Mouse (Mus musculus) embryonic facial prominence, embryonic 14.5 days (tissue): ENCODE data around the gene Gm5901. TPM values are rescaled to one million over a fixed set of nuclear protein-coding genes. Genes with fewer than 3 reads are reported as not detected.
"Not testable (repeated sequence)": the region's sequence is repeated elsewhere in the genome, so short reads cannot be mapped to it uniquely, and the experiment has no call there.

Experiments
- ATAC-seq: fragments of 200-750 bp; cut with Nextera tagmentation; 2 replicates; pipeline ENCODE4 v1.8.0; 2017; ENCODE audit warnings: low read depth, moderate number of reproducible peaks, moderate TSS enrichment
- DNase-seq: peaks from one replicate; pipeline ENCODE4 v3.0.0-alpha.2; 2015; ENCODE audit warnings: low spot score
- H3K27ac ChIP-seq: fragments of 300-500 bp; sonication (generic); replicated peaks from 2 replicates; pipeline ENCODE4 v1.5.1; 2014; ENCODE audit warnings: low read depth, mild to moderate bottlenecking, low read length, moderate library complexity
- H3K27me3 ChIP-seq: fragments of 300-500 bp; sonication (generic); replicated peaks from 2 replicates; pipeline ENCODE4 v1.6.1; 2014; ENCODE audit warnings: low read length; ENCODE audit not compliant: control insufficient read depth, insufficient read depth
- H3K36me3 ChIP-seq: fragments of 300-500 bp; sonication (generic); 2 replicates; pipeline ENCODE4 v1.6.1; 2014; ENCODE audit warnings: low read length, mixed read lengths; ENCODE audit not compliant: control insufficient read depth, insufficient read depth
- H3K4me1 ChIP-seq: fragments of 300-500 bp; sonication (generic); 2 replicates; pipeline ENCODE4 v1.6.1; 2014; ENCODE audit warnings: antibody characterized with exemption, low read length; ENCODE audit not compliant: control insufficient read depth, insufficient read depth
- H3K4me2 ChIP-seq: fragments of 300-500 bp; sonication (generic); 2 replicates; pipeline ENCODE4 v1.6.1; 2014; ENCODE audit warnings: low read depth, mild to moderate bottlenecking, low read length, moderate library complexity, mixed read lengths
- H3K4me3 ChIP-seq: fragments of 300-500 bp; sonication (generic); 2 replicates; pipeline ENCODE4 v1.5.1; 2014; ENCODE audit warnings: low read depth, mild to moderate bottlenecking, low read length
- H3K9ac ChIP-seq: fragments of 300-500 bp; sonication (generic); 2 replicates; pipeline ENCODE4 v1.6.1; 2014; ENCODE audit warnings: low read depth, mild to moderate bottlenecking, low read length, moderate library complexity, mixed read lengths
- H3K9me3 ChIP-seq: fragments of 300-500 bp; sonication (generic); 2 replicates; pipeline ENCODE4 v1.6.1; 2016; ENCODE audit warnings: low read length; ENCODE audit not compliant: control insufficient read depth
- WGBS: fragments of 180-500 bp; shearing (Covaris S2); extraction: QIAGEN DNeasy Blood & Tissue Kit; methylation state at CpG from one replicate; pipeline ENCODE4 v1.1.7; 2014; 5-methylcytosine and 5-hydroxymethylcytosine counted together
- polyA plus RNA-seq: library from polyadenylated mRNA; unstranded; fragments of >200 nt; fragmentation: Nextera tagmentation; extraction: Ambion mirVana; gene quantifications from 2 replicates; pipeline ENCODE4 v1.2.1, GENCODE M21; 2014

Gm5901 gene
- polyA plus RNA-seq: 0.42 TPM in 1 of 2 replicates, not detected in the other

- H3K4me1 ChIP-seq: no peaks in the 10 kb centered on the region
- ATAC-seq: no peak
- H3K4me3 ChIP-seq: no peak within 1 kb of the TSS
- no peaks in the 10 kb centered on the region for H3K27me3 ChIP-seq
- no peak within 1 kb of the TSS for H3K4me2 ChIP-seq
- peaks cover 59% of the 10 kb centered on the region for H3K36me3 ChIP-seq
- no peak within 1 kb of the TSS for H3K27ac ChIP-seq
- H3K9me3 ChIP-seq: no peaks in the 10 kb centered on the region
- DNase-seq: no peak
- H3K9ac ChIP-seq: no peak within 1 kb of the TSS
- 80% methylated on average over 1 of the region's 1 CpGs for WGBS
Observed at GRCm38 (mm10) chr7:105374866-105375265, at the start of gene Gm5901. TSS of gene Gm5901 (plus strand) at chr7:105375038.

DNA sequence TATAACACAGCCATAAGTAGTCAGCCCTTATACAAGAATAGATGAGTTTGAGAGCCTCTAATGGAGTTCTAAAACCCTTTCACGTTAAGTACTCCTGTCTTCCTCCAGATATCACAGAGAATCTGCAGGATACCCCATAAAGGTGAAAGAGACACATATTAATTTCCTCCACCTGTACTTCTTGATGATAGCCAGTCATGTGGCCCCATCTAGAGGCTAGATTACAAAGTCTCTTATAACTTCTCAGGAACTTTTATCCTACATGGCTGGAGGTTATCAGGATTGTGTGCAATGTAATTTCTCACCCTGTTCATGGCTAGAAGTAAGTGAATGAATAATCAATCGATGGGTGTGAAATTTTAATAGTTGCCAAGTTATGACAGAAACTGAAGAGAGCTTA, 49.5 kb upstream of the Gm5901 start:
- H3K9ac ChIP-seq: no peak overlapping the region
- H3K4me2 ChIP-seq: no peak overlapping the region
- no peak overlapping the region for H3K27ac ChIP-seq
- no peaks in the 10 kb centered on the region for H3K9me3 ChIP-seq
- DNase-seq: no peak
- H3K27me3 ChIP-seq: no peaks in the 10 kb centered on the region
- WGBS: 64% methylated on average over 2 of the region's 2 CpGs
- H3K36me3 ChIP-seq: no peaks in the 10 kb centered on the region
- H3K4me1 ChIP-seq: no peaks in the 10 kb centered on the region
- no peak for ATAC-seq
- H3K4me3 ChIP-seq: no peak overlapping the region

DNA sequence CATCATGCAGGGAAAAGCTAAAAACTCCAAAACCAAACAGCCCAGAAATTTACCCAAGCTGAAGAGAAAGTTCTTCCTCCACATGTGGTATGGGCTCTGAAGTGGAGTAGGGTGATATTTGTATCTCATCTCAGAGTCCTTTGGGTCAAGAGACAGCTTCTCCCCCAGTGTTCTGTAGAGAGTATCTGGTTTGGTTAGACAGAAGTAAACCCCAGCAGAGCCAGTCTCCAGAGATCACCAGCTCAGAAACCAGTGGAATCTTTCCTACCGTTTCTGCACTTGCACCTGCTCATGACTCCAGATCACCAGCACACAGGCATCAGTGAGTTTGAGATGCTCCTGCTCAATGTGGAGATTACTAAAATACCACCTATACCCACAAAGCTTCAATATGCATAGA, 40.8 kb upstream of the Gm5901 start, which contains the start of gene Olfr690:
TSS of gene Olfr690 (minus strand) at position 101 of the 400 bp plus-strand sequence.
- Histone ChIP-seq H3K9me3 (no peaks in the 10 kb centered on the region), H3K4me3 (no peak within 1 kb of the TSS), H3K4me2 (no peak within 1 kb of the TSS), H3K27me3 (no peaks in the 10 kb centered on the region), H3K4me1 (no peaks in the 10 kb centered on the region), H3K36me3 (no peaks in the 10 kb centered on the region), H3K27ac (no peak within 1 kb of the TSS), H3K9ac (no peak within 1 kb of the TSS)
- ATAC-seq (no peak), DNase-seq (no peak)
- 64% methylated on average over 1 of the region's 1 CpGs for WGBS

- Histone ChIP-seq H3K4me3 (no peak within 1 kb of the TSS), H3K27ac (no peak within 1 kb of the TSS)
- WGBS: 66% methylated on average over 1 of the region's 1 CpGs
Observed at GRCm38 (mm10) chr7:105342170-105342569, 32.7 kb upstream of the Gm5901 start, which contains the start of gene Olfr691. TSS of gene Olfr691 (minus strand) at chr7:105342270.

GRCm38 (mm10) chr7:105342752-105343151, 32.1 kb upstream of the Gm5901 start:
- no peaks in the 10 kb centered on the region for H3K4me1 ChIP-seq
- no peak overlapping the region for H3K4me2 ChIP-seq
- DNase-seq (no peak), ATAC-seq (no peak)
- H3K36me3 ChIP-seq: no peaks in the 10 kb centered on the region
- no peak overlapping the region for H3K27ac ChIP-seq
- no peaks in the 10 kb centered on the region for H3K9me3 ChIP-seq
- H3K9ac ChIP-seq: no peak overlapping the region
- no peaks in the 10 kb centered on the region for H3K27me3 ChIP-seq
- H3K4me3 ChIP-seq: no peak overlapping the region
- WGBS: 77% methylated on average over 2 of the region's 2 CpGs

More at GRCm38 (mm10) chr7:105342170-105342569, 32.7 kb upstream of the Gm5901 start, which contains the start of gene Olfr691:
- no peak for ATAC-seq
- no peaks in the 10 kb centered on the region for H3K9me3 ChIP-seq
- H3K4me2 ChIP-seq: no peak within 1 kb of the TSS
- no peaks in the 10 kb centered on the region for H3K4me1 ChIP-seq
- H3K36me3 ChIP-seq: no peaks in the 10 kb centered on the region
- no peak within 1 kb of the TSS for H3K9ac ChIP-seq
- no peak for DNase-seq
- no peaks in the 10 kb centered on the region for H3K27me3 ChIP-seq

DNA sequence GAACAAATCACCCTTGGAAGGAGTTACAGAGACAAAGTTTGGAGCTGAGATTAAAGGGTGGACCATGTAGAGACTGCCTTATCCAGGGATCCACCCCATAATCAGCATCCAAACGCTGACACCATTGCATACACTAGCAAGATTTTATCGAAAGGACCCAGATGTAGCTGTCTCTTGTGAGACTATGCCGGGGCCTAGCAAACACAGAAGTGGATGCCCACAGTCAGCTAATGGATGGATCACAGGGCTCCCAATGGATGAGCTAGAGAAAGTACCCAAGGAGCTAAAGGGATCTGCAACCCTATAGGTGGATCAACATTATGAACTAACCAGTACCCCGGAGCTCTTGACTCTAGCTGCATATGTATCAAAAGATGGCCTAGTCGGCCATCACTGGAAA, 18.8 kb upstream of the Gm5901 start:
- not testable (repeated sequence) for H3K9ac ChIP-seq, DNase-seq, H3K9me3 ChIP-seq, ATAC-seq, H3K4me1 ChIP-seq, H3K27ac ChIP-seq, H3K4me2 ChIP-seq, H3K27me3 ChIP-seq, H3K4me3 ChIP-seq, H3K36me3 ChIP-seq
- no CpG with 5 or more reads among the region's 5 CpGs for WGBS

GRCm38 (mm10) chr7:105356487-105356886, 18.4 kb upstream of the Gm5901 start:
- WGBS: 86% methylated on average over 1 of the region's 2 CpGs
- not testable (repeated sequence) for H3K27me3 ChIP-seq, H3K4me3 ChIP-seq, ATAC-seq, DNase-seq, H3K27ac ChIP-seq, H3K36me3 ChIP-seq, H3K9ac ChIP-seq, H3K9me3 ChIP-seq, H3K4me1 ChIP-seq, H3K4me2 ChIP-seq

DNA sequence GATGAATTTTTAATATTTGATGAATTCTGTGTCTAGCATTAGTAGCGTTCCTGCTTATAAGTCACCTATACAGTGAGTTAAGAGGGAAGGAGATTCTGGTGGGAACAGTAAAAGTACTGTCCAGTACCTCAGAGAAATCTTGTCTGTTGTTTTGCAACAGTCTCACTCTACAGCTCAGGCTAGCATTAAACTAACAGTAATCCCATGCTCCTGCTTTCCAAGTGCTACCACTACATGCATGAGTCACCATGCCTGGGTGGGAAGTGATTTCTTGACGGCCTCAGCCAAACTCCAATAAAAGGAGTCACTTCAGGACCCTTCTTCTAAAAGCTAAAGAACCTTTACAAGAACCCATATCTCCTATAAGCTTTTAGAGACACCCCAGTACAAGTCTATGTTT, 13.1 kb upstream of the Gm5901 start:
- Histone ChIP-seq H3K4me2 (no peak overlapping the region), H3K9ac (no peak overlapping the region), H3K4me3 (no peak overlapping the region), H3K27me3 (no peaks in the 10 kb centered on the region), H3K4me1 (no peaks in the 10 kb centered on the region), H3K27ac (no peak overlapping the region), H3K36me3 (no peaks in the 10 kb centered on the region), H3K9me3 (no peaks in the 10 kb centered on the region)
- WGBS: 79% methylated on average over 2 of the region's 2 CpGs
- DNase-seq (no peak), ATAC-seq (no peak)

GRCm38 (mm10) chr7:105367268-105367667, 7.6 kb upstream of the Gm5901 start:
- H3K9ac ChIP-seq: no peak overlapping the region
- ATAC-seq: no peak
- H3K36me3 ChIP-seq: peaks cover 4% of the 10 kb centered on the region; the same call in 1 of the 2 replicates
- DNase-seq: no peak
- H3K27ac ChIP-seq: no peak overlapping the region
- no peaks in the 10 kb centered on the region for H3K27me3 ChIP-seq
- H3K9me3 ChIP-seq: no peaks in the 10 kb centered on the region
- WGBS: 84% methylated on average over 5 of the region's 5 CpGs
- no peak overlapping the region for H3K4me2 ChIP-seq
- no peak overlapping the region for H3K4me3 ChIP-seq
- no peaks in the 10 kb centered on the region for H3K4me1 ChIP-seq
